Mouse (Mus musculus): ENCODE data around the gene Gm8281. TPM values are rescaled to one million over a fixed set of nuclear protein-coding genes. Genes with fewer than 3 reads are reported as not detected.

Gene Gm8281
- 1.4 TPM for polyA plus RNA-seq (2017; shearing (Covaris generic))

GRCm38 (mm10) chr14:5070611-5071490 is at the start of gene Gm8281:
Gene Gm8281, plus strand, starts transcription at chr14:5071040.

GRCm38 (mm10) chr14:5050329-5050728 is 20.5 kb upstream of the Gm8281 start, which contains the start of gene 4930555G01Rik:
Gene 4930555G01Rik, plus strand, starts transcription at chr14:5050629.

GRCm38 (mm10) chr14:5131219-5131618 is 60.4 kb downstream of the Gm8281 start, which contains the start of gene Gm8279:
Gene Gm8279, plus strand, starts transcription at chr14:5131519.

Other genes with a start within 250 kb of the Gm8281 start
- not detected for gene Gm3269, start 232.9 kb upstream of the Gm8281 start, polyA plus RNA-seq (2017; shearing (Covaris generic))
- gene Gm3264, start 215.5 kb upstream of the Gm8281 start, polyA plus RNA-seq (2017; shearing (Covaris generic)) = not detected
- gene Gm3278, start 178.6 kb upstream of the Gm8281 start, polyA plus RNA-seq (2017; shearing (Covaris generic)) = not detected
- not detected for gene Gm8297, start 87.1 kb upstream of the Gm8281 start, polyA plus RNA-seq (2017; shearing (Covaris generic))
- gene Gm3298, start 55.1 kb upstream of the Gm8281 start, polyA plus RNA-seq (2017; shearing (Covaris generic)) = not detected
- 0.16 TPM for gene 4930555G01Rik, start 20.4 kb upstream of the Gm8281 start, polyA plus RNA-seq (2017; shearing (Covaris generic))
- not detected for gene Gm8279, start 60.5 kb downstream of the Gm8281 start, polyA plus RNA-seq (2017; shearing (Covaris generic))
- not detected for gene Gm3317, start 93.5 kb downstream of the Gm8281 start, polyA plus RNA-seq (2017; shearing (Covaris generic))
- not detected for gene Gm8271, start 114.8 kb downstream of the Gm8281 start, polyA plus RNA-seq (2017; shearing (Covaris generic))
- gene Gm3526, start 189.5 kb downstream of the Gm8281 start, polyA plus RNA-seq (2017; shearing (Covaris generic)) = not detected